Mouse (Mus musculus) thymus, postnatal 25 days (tissue): ENCODE results near the gene Hpf1.
A peak's percentile ranks its signal among the peaks of the same experiment; 100 is the strongest.

Experiments used
- DNase-seq: peaks from one replicate; pipeline ENCODE4 v3.0.0; 2022

Gene Hpf1

GRCm38 (mm10) chr8:60889843-60890519, at the start of gene Hpf1:
Hpf1 (plus strand) TSS chr8:60890418.
- DNase-seq, result peak; percentile 94

- no peak for DNase-seq
Observed at GRCm38 (mm10) chr8:60842388-60842787, 47.8 kb upstream of the Hpf1 start.

GRCm38 (mm10) chr8:60857559-60857958, 32.7 kb upstream of the Hpf1 start:
- no peak for DNase-seq

- DNase-seq, result no peak
Observed at GRCm38 (mm10) chr8:60858091-60858490, 32.1 kb upstream of the Hpf1 start.

GRCm38 (mm10) chr8:60858911-60859476, 31.2 kb upstream of the Hpf1 start:
- no peak for DNase-seq

DNA sequence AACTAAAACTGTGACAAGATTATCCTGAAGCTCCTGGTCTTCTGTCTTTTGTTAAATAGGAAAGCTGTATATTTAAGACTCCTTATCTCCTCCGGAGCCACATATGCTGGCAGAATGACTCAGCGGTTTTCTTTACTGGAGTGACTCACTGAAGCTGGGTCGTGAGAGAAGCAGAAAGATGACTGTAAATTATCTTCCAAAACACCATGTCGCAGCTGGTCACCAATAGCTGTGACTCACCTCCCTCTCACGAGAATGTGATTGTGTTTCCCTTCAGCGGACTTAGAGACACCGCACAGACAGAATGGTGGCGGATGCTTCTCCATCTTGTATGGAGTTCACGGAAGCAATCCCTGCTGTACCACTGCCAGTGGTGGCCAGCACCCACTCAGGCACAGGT, 30.6 kb upstream of the Hpf1 start:
- no peak for DNase-seq

DNA sequence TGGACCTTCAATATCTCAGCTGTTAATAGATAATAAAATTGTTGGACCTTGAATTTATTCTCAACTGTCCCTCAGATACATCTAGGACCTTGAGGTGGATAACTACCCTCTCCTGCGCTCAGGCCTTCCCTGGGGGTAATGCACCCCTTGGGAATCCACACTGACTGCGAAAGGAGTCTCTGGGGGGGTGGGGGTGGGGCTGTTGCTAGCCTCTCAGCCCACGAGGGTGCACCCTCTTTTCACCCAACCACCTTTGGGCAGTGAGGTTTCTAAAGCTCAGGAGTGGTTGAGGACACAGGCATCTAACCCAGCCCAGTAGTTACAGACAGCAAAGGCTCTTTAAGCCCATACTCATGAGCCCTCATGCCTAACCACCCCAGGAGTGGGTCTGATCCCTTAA, 29.5 kb upstream of the Hpf1 start:
- DNase-seq, result no peak

GRCm38 (mm10) chr8:60861783-60862182, 28.4 kb upstream of the Hpf1 start:
- no peak for DNase-seq

DNA sequence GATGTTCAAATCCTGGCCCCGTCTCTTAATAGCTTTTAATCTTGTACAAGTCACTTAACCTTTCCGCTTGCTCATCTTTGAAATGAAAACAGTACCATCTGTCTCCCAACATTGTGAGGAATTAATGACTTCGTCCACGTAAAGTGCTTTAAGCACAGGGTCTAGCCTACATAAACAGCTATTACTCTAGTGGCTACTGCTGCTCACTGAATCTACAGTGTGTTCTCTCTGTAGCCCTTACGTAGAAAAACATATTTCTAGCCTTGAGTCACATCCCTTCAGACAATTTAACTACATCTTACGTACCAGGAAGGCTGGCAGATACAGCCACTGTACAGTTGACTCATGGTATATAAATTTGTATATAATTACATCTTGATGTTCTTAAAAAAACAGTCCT, 25.3 kb upstream of the Hpf1 start:
- DNase-seq, result no peak

- DNase-seq, result peak; percentile 29
Observed at GRCm38 (mm10) chr8:60865504-60866114, 24.6 kb upstream of the Hpf1 start.

GRCm38 (mm10) chr8:60867468-60868115, 22.6 kb upstream of the Hpf1 start:
- DNase-seq, result no peak

- DNase-seq, result no peak
Observed at GRCm38 (mm10) chr8:60868236-60868965, 21.8 kb upstream of the Hpf1 start.

DNA sequence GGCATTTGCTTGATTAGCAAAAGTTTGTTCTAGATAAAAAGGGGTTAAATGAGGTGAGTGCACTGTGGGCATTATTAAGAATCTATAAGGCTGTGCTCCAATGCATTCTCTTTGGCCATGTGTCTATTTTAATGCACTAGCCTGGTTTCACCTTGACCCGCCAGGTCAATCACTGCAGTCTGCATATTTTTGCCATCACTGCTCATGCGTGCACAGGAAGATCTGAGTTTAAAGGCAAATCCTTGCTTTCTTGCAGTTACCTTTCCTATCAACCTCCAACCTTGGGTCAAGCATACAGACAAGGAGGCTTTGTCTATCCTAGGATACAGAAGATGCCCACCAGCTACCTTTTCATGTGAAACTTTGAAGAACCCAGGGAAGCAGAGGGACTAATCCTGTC, 20.5 kb upstream of the Hpf1 start:
- no peak for DNase-seq

DNA sequence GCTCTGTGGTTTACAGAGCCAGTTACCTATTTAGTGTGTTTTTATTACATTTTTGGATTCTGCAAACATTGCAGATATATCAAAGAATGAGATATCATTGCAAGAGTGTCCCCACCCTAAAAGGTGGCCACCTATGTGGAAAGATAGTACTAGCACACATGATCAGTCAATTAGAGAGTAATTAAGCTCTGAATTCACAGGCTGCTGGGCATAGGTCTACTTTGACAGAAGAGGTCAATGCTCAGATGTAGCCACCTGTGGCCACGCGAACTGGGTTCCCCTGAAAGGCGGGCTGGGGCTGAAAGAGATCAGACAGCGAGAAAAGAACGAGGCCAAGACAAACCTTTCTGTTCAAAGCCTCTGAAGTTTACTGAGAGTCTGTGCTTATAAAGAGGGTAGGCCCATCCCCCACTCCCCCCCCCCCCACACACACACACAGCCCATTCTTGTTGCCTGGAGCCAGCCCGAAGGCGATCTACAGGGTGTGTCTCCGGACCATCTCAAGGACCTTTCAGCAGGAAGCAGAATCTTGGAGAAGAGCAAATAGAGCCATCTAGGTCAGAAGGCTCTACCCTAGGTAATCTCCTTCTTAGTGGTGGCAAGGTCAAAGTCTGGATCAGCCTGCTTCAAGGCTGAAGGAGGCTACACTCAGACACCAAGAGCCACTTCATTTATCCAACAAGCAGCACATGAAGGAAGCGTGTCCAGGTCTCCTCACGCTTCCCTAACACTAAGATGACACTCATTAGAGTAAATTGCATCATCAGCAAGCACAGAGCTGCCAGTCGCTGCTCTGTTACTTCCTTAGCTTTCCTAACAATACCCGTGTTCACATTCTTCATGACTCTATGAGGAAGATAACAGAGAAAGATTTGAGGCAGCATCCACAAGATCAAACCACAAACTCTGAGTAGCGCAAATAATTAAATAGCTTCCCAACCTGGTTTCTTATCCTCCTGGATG, 19.7 kb upstream of the Hpf1 start:
- no peak for DNase-seq

GRCm38 (mm10) chr8:60878617-60879016, 11.6 kb upstream of the Hpf1 start:
- no peak for DNase-seq

- no peak for DNase-seq
Observed at GRCm38 (mm10) chr8:60883419-60884137, 6.6 kb upstream of the Hpf1 start.

GRCm38 (mm10) chr8:60886736-60887135, 3.5 kb upstream of the Hpf1 start:
- no peak for DNase-seq

GRCm38 (mm10) chr8:60889131-60889842, 931 bp upstream of the Hpf1 start:
- DNase-seq, result no peak

DNA sequence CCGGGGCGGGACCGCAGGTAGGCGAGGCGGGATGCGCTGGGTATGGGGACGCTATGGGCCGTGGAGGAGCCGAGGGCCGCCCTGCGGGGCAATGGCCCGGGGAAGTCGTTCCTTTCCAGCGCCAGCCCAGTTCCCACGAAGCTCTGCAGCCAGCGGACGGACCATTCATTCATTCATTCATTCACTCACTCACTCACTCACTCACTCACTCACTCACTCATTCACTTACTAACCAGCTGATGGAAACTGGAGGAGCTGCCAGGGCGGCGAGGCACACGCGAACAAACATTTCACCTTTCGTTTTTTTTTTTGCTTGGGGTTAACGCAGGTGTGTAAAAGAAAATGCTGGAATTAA, 279 bp downstream of the Hpf1 start:
- no peak for DNase-seq

DNA sequence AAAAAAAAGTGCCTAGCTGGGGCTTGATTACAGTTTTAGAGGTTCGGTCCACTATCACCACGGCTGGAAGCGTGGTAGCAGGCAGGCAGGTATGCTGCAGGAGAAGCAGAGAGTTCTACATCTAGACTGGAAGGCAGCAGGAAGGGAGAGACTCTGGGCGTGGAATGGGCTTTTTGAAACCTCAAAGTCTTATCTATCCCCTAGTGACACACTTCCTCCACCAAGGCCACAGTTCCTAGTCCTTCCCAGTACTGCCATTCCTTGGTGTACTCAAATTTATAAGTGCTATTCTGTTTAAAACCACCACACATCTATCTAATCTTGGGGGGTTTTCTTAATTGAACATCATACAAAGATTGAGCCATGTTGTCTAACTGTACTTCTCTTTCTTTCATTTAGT, 1.5 kb downstream of the Hpf1 start:
- DNase-seq, result no peak

GRCm38 (mm10) chr8:60895878-60896277, 5.7 kb downstream of the Hpf1 start:
- DNase-seq, result no peak
